Mouse (Mus musculus) megakaryocyte, embryonic 14.5 days (primary cell): Measurements from ENCODE around the gene Ntrk2.

ENCODE experiments used
- FLI1 ChIP-seq: IDR thresholded peaks from 2 replicates; pipeline ENCODE4 v1.6.1; 2012; ENCODE audit warnings: low read length, inconsistent platforms, mixed read lengths
- GATA1 ChIP-seq: IDR thresholded peaks from 3 replicates; pipeline ENCODE4 v1.6.1; 2012; ENCODE audit warnings: mixed read lengths, low read length, inconsistent platforms, borderline replicate concordance

GRCm38 (mm10) chr13:58954331-58954730 lies 148.0 kb downstream of the Ntrk2 start:
- no peak for TF ChIP-seq GATA1
- no peak for TF ChIP-seq FLI1
